Mouse (Mus musculus) ovary, postnatal 36 days (tissue): ENCODE data around the gene 1600002K03Rik.

Source experiments
- DNase-seq: peaks from one replicate; pipeline ENCODE4 v3.0.0; 2022; ENCODE audit warnings: low spot score, mixed read lengths

1600002K03Rik gene

DNA sequence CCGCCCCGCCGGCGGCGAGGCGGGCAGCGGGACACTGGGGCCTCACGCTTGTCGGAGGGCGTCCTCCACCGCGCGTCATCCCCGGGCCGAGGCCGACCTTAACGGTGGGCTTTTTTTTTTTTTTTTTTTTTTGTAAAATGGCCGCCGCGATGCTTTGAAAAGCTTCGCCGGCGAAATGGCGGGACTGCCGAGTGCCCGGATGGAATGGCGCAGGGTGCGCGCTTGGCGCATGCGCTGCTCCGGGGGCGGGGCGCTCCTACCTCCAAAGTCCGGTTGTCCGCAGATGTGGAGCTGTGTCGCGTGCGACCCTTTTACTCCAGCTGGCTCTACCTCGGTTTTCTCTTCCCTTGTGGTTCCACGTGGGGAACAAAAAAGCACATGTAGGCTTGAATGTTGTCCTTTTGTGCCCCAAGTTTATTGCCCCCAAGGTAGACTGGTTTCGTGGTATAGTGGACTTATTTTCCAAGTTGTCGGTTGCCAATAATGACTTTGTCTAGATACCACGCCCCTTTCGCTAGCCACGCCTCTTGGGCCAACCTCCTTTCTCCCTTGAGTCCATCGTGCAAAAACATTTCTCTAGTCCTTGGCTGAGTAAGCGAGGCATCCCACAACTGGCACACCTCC lies 4.6 kb upstream of the 1600002K03Rik start:
- peak; percentile 93 for DNase-seq

DNA sequence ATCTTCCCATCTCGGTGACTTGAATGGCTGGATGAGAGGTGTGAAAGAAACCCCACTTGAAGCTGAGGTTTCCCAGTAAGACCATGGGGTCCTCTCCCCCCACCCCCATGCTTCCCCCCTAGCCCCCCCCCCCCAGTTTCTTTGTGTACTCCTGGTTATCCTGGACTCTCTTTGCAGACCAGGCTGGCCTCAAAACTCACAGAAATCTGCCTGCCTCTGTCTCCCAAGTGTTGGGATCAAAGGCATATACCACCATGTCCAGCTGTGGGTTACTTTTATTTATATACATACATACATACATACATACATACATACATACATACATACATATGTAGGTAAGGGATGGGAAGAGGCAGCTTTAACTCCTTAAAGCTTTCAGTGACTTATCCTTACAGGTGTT lies 3.7 kb upstream of the 1600002K03Rik start:
- no peak for DNase-seq

DNA sequence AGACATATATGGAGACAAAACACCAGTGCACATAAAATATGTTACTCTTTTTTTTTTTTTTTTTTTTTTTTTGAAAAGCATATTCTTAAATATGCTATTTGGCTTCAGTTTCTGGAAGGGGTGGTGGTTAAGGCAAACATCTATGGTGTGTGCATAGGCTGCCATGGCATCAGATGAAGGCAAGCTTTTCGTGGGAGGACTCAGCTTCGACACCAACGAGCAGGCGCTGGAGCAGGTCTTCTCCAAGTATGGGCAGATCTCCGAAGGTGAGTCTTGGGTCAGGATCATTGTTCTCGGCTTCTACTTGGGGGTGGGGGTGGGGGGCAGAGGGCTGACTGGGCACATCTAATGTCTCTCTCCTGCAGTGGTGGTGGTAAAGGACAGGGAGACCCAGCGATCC lies 3.1 kb upstream of the 1600002K03Rik start:
- DNase-seq, result no peak

DNA sequence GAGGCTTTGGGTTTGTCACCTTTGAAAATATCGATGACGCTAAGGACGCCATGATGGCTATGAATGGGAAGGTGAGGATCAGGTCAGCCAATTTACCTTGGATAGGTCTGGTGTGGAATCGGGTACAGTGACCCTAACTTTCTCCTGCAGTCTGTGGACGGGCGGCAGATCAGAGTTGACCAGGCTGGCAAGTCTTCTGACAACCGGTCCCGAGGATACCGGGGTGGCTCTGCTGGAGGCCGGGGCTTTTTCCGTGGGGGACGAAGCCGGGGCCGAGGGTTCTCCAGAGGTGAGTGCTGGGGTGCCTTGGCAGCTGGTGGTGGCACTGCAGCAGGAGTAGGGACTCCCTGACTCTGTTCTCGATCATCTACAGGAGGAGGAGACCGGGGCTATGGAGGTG lies 2.7 kb upstream of the 1600002K03Rik start:
- DNase-seq, result no peak

DNA sequence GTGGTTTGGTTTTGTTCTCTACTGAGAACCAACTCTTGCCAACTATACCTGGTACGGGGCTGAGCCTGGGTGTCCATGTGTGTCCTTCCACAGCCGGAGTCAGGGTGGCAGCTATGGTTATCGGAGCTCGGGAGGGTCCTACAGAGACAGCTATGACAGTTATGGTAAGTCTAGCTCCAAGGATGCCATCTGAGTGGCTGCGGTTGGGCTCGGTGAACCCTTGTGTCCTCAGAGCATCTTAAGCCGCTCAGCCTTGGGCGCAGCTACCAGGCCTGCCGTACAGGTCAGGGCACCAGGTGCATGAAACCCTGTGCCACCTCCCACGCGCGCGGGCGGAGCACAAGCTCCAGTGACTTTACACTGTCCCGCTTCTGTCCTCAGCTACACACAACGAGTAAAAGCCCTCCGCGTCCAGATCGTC lies 2.1 kb upstream of the 1600002K03Rik start:
- no peak for DNase-seq

DNA sequence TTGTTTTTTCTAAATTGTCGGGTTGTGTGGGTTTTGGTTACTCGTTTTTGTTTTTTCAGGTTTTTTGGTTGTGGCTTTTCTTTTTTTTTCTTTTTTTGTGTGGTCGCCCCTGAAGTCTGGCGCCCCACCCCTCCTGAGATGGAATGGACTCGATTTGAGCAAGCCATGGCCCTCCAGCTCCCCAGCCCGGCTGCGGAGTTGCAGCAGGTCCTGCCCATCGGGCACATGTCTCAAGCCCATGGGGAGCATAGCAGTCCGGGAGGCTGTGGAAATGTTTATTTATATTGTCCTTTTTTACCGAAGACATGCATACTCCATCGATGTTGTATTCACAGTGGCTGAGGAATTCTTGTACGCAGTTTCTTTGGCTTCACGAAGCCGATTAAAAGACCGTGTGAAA lies 1.5 kb upstream of the 1600002K03Rik start:
- DNase-seq, result no peak

DNA sequence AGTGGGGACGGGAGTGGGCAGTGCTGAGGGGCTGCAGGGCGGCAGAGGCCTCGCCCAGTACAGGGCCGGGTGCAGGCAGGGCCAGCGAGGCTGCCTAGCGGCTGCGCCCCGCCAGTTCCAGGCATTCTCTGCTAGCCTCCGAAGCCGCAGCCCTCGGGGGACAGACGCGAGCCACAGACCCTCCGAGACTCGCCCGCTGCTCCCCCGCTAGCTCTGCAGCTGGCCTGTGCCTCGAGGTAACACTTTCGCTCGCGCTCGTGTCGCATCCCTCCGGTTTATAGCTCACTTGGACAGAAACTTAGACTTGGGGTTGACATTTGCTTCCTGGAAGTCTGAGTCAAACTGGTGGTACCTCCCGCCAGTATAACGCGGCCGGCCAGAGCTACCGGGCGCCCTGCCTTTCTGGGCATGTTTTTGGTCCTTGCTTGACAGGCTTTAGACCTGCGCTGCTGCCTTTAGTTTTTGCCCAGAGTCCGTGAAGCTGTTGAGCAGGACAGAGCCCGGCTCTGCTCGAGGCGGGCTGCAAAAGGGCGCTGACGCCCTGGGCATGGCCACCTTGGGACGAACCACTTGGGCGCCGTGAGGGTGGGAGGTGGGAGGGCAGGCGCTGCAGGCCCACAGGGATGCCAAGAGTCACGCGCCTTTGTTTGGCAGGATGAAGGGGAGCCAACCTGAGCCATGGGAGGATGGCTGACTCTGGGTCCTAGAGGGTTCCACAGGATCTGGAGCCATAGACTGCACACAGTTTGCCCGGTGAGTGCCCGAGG lies 801 bp upstream of the 1600002K03Rik start:
- DNase-seq, result no peak

DNA sequence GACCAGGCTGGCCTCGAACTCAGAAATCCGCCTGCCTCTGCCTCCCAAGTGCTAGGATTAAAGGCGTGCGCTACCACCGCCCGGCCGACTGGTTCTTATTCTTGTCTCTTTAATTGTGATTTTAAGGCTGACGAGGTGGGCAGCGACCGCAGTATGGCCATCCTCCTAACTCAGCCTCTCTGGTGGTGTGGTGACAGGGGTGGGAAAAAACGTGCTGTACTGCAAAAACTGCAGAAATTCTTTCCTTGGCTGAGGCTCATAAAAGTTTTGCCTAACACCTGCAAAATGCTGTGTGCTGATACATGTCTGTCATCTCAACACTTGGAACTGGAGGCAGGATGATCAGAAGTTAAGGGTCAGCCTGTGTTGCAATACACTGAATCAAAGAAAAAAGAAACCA lies 614 bp downstream of the 1600002K03Rik start:
- DNase-seq, result no peak

DNA sequence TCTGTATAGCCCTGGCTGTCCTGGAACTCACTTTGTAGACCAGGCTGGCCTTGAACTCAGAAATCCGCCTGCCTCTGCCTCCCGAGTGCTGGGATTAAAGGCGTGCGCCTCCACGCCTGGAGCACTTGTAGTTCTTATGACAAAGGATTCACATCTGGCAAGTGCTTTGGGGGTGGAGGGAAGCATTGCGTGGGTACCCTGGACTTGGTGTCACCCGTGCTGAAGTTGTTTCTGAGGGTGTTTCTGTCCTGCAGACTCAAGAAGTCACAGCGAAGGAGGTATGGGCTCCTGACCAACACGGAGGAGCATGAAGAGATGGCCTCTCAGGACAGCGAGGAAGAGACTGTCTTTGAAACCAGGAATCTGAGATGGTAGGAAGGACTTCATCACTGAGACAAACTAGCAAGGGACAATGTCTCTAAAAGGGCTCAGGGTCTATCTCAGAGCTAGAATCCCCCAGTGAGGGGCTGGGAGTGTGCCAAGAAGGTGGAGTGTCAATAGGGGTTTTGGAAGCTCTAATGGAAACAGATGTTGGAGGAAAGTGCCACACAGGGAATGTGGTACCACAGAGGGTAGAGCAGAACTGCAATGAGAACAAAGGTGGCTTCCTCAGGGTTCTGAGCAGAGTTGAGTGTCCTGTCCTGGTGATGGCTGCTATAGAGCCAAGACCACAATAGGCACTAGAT lies 1.4 kb downstream of the 1600002K03Rik start:
- DNase-seq, result no peak

DNA sequence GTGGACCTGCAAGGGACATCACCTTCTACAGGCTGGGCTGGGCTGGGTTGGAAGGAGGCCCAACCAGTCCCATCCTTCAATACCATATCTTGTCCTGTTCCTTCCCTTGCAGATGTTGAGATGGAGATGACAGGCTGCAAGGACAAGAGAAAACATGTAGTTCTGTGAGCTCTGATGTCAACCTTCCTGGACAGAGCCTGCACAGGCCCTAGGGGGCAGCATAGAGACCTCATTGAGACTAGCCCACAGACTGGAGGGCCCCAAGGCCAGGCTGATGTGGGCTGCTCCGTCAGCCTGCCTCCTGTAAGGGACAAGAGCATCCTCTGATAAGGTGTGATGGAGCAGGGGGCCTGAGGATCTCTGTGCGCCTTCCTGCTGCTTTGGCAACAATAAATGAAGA lies 2.0 kb downstream of the 1600002K03Rik start:
- no peak for DNase-seq

DNA sequence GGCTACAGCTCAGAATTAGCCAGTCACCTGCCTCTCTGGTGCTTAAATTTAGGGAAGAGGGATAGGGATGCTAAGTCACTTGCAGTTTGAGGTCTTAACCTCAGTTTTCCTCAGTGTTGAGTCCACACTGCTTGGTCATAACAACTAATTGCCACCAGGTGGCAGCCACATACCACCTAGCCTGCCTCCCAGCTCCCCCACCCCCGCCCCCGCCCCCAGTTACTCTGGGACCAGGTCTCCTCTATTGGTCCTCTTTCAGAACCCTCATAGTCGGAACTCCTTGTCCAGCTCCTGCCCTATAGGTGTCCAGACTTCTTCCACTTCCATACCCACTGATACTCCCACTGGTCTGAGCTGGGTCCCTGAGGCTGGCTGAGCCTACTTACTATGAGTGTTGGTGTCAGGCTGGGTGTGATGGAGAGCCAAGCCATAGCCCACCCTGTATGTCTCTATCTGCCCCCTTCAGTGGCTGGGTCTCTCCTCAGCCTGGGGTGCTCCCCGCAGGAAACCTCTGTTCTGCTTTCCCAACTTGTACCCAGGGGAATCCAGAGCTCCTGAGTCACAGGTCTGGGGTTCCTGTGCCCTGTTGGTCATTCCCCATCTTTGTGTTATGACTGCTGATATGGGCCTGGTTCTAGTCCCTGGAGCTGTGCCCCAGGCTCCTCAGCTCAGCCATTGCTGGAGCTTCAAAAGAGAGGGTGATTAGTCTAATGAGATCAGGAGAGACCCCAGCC lies 3.0 kb downstream of the 1600002K03Rik start:
- no peak for DNase-seq

DNA sequence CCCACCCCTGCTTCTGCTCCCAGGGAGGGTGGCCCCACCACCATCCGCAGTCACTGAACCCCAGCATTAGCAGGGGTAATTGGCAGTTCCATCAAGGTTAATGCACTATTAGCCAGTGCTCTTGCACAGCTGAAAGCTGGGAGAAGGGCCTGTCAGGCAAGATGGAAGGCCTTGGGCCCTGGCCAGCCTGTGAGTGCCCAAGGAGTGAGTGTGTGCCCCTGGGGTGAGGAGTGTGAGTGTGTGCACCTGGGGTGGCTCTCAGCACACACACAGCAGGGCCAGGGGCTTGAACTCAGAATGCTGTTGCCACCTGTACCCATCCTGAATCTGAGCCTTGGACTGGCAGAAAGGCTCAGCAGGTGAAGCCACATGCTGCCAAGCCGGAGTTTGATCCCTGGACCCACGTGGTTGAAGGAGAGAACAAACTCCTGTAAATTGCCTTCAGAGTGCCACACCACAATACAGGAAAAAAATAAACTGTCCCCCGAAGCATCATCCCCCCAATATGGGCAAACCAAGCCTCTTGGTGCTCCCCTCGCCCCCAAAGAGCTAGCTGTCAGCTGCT lies 3.6 kb downstream of the 1600002K03Rik start:
- DNase-seq, result no peak

DNA sequence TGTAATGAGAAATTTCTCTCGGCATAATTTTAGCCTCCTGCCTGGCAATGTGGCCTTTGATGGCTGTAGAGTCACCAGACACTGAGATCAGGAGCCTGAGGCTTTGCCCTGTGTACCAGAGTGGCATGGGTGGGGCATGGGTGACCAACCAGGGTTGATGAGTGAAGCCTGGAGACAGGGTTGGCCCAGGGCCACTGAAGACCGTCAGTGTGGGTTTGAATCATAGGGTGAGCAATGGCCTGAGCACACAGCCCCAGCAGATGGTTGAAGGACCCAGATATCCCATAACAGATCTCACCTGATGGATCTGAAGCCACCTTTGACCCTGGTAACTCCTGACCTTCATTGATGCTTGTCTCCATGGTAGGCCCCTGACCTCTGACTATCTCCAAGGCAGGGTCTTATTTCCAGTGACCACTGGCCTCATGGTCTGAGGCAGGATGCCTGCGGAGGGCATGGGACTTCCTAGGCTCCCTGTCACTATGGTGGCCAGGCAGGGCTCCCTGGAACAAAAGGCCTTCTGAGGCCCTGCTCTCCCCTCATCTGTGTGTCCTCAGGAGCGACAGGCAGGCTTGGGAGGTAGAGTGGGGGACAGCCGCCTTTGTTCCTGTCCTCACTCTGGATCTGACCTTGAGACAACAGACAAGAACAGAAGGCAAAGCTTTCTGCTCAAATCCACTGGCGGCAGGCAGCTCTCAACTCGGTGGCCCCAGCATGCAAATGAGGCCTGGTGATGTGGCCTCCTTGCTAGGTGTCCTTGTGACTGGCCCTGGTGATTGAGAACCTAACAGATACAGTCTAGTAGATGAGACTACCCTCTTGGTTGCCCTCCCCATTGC lies 4.9 kb downstream of the 1600002K03Rik start:
- no peak for DNase-seq

DNA sequence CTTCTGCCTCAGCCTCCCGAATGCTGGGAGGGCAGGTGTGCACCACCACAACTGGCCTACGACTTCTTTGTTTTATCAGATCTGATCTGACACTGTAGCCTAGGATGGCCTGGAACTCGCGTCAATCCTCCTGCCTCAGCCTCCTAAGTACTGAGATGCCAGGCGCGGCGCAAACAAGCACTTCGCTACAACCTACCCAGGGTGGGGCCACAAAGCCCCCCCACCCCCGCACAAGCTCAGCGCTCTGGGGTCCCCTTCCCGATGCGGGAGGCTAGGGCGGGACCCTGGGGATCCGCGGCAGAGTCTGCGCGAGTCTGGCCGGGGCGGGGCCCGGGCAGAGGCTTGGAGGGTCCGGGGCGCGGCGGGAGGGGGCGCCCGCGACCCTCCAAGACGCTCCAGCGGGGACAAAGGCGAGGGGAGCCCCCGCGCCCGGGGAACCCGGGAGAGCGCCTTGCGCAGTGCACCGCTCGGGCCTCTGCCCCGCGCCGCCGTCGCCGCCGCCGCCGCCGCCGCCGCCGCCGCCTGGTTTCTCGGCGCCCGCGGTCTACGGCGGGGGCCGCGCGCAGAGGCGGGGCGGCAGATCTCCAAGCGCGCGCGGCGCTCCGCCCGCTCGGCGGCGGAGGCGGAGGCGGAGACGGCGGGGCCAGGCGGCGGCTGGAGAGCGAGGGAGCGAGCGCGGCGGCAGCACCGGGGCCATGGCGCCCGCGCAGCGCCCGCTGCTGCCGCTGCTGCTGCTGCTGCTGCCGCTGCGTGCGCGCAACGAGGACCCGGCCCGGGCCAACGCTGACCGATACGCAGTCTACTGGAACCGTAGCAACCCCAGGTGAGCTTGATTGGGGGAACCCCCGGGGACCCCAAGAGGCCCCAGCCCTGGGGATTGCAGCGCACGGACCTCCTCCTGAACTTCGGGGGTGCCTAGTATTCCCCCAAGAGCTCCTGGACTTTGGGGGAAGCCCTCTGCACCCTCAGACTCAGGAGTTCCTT lies 6.6 kb downstream of the 1600002K03Rik start, which contains the start of gene Efna2:
TSS of gene Efna2 (plus strand) at position 415 of the 984 bp plus-strand sequence.
- peak; percentile 71 for DNase-seq

DNA sequence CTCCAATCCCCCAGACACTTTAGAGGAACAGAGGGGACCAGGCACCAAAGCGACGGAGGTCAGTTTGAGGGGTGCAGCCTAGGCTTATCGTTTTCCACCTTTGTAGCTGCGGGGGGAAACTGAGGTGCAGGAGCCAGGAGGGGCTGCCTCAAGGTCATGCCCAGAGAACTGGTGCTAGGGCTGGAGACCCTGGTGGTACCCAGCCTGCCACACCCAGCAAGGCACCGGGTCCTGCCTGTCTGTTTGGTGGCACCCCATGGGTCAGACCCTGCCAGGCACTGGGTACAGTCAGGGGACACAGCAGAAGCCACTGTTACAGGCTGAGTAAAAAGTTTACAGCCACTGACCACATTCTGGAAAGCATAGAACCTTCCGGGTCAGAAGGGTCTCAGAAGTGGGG lies 7.5 kb downstream of the 1600002K03Rik start:
- no peak for DNase-seq

DNA sequence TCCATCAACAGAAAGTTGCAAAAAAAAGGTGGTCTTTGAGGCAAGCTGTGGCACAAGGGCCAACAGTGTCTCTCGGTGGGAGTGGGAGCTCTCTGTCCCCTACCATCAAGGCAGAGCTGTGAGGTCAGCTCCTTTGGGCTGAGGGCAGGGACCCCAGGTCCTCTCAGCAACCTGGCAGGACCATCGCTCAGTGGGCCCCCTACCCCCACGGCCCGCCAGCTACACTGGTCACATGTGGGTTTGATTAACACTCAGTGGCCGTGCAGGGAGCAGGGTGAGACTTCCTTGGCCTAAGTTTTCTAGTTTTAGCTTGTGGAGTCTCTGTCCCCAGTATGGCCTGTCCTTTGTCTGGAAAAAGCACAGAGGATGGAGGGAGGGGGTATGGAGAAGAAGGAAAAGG lies 8.1 kb downstream of the 1600002K03Rik start:
- DNase-seq, result no peak

DNA sequence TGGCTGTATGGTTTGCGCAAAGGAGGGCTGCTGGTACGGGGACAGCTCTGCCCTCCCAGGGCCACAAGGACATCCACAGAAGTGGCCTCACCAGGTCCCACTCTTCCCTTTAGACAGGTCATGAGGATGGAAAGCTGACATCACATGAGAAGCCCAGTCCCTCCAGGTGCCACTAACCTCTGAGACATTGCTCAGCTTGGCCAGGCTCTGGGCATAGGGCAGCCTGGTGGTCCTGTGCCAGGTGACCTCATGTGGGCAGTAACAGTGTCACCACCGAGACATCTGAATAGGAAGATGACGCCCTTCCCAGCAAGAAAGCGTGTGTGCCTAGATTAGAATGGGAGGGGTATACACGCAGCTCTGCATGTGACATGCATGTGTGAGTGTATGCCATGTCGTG lies 9.8 kb downstream of the 1600002K03Rik start:
- no peak for DNase-seq

DNA sequence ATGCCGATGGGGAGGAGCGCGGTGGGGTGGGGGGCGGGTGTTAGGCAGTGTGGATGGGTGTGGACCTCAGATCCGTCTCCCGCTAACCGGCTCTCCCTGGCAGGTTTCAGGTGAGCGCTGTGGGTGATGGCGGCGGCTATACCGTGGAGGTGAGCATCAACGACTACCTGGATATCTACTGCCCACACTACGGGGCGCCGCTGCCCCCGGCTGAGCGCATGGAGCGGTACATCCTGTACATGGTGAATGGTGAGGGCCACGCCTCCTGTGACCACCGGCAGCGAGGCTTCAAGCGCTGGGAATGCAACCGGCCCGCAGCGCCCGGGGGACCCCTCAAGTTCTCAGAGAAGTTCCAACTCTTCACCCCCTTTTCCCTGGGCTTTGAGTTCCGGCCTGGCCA lies 13.9 kb downstream of the 1600002K03Rik start:
- no peak for DNase-seq

DNA sequence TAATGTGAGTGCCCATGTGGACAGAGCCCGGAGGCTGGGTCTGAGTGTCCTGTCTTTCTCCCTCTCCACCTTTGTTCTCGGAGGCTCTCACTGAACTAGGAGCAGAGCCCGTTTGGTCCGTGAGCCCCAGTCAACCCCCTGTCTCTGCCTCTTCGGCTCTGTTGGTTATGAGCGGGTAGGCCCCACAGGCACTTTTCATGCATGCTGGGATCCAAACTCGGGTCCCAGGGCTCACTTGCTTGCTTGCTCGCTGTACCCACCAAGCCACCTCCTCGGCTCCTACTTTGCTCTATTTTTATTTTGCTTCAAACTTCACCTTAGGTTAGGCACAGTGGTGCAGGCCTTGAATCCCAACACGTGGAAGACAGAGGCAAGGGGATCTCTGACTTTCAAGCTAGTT lies 15.0 kb downstream of the 1600002K03Rik start:
- no peak for DNase-seq

DNA sequence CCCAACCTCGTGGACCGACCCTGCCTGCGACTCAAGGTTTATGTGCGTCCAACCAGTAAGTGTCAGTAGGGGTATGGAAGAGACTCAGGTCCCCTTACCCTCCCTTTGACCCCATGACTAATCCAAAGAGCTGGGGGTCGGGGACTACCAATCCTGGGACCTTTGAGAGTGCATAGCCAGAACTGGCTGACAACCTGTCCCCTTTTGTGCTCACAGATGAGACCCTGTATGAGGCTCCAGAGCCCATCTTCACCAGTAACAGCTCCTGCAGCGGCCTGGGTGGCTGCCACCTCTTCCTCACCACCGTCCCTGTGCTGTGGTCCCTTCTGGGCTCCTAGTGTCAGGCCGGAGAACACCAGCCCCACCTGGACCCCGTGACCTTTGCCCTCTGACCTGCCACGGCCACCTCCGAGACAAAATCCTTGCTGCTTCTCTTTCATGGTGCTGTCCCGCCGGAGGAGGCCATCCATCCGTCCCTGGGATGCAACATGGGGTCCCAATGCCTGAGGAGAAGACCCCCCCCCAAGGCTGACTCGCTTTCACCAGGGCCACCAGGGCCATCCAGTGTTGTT lies 15.8 kb downstream of the 1600002K03Rik start:
- DNase-seq, result no peak
